Mouse (Mus musculus) erythroblast, adult 5-6 weeks (primary cell): ENCODE data around the gene Fam222b. TPM values are rescaled to one million over a fixed set of nuclear protein-coding genes. Genes with fewer than 3 reads are reported as not detected.

ENCODE experiments used
- ATAC-seq: replicated peaks from 2 replicates; pipeline ENCODE4 v1.8.0; 2016; ENCODE audit warnings: moderate number of reproducible peaks, mild to moderate bottlenecking, moderate TSS enrichment, inconsistent platforms; ENCODE audit not compliant: poor library complexity, low FRiP score, severe bottlenecking
- total RNA-seq, 2 experiments: library from RNA; stranded (forward) in 1 of 2; stranded (reverse) in 1 of 2; fragments of 150-400 nt in 1 of 2; fragments of 200-764, 138-1000 nt in 1 of 2; gene quantifications; 2 replicates each; pipeline versions ENCODE4 v1.2.3 to v1.2.4; 2015 to 2017; ENCODE audit warnings: low replicate concordance in 2 of 2

The Fam222b gene
- total RNA-seq, 2 experiments from 2014 or later: 3.7 to 14.8 TPM

DNA sequence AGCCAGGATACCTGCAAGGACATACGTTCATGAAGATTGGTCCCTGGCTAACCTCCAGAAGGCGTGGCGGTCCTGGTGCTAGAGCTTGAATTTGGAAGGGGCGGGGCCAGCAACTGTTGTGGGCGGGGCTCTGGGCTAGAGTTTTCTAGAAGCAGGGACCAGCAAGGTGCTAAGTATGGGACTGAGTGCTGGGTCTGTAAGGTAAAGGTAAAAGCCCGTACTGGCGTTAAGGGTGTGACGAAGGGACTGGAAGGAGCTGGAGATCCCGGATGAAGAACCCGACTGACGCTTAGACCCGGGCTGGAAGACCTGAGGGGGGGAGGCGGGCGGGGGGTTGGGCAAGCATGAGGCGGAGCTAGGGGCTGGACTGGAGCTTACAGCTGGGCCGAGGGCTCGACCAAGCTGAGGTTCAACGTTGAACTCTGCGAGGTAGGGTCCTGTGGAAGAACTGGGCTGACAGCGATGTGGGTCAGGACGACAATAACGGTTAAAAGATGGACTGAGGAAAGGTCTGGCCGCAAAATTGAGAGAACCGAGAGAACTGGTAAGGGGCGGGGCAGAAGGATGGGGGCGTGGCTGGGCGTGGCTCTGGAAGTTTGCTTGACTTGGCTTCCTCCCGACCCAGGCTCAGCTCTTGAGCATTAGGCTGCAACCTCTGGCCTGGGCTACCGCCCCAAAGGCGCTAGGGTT lies 100.1 kb downstream of the Fam222b start:
- ATAC-seq: peak; percentile 80

DNA sequence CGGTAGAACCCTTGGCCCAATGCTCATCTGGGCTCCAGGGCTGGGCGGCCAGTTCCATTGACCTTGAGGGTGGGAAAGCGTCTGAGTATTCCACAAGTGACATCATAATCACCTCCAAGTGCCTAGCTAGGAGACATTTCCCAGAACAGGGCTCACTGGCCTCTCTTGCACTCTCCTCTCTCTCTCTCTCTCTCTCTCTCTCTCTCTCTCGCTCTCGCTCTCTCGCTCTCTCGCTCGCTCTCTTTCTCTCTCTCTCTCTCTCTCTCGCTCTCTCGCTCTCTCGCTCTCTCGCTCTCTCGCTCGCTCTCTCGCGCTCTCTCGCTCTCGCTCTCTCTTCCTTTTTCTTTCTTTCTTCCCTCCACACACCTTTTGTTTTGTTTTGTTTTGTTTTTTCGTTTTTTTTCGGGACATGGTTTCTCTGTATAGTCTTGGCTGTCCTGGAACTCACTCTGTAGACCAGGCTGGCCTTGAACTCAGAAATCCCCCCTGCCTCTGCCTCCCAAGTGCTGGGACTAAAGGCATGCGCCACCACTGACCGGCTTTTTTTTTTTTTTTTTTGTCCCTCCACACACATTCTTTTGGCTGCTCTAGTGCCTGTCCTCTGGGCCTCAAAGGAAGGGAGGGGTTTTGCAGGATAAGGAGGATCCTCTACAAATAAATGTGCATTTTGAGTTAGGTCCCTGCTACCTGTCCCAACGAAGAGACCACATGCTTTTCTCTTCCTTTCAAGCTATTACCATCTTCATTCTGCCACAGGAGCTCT lies 100.8 kb downstream of the Fam222b start:
- no peak for ATAC-seq

DNA sequence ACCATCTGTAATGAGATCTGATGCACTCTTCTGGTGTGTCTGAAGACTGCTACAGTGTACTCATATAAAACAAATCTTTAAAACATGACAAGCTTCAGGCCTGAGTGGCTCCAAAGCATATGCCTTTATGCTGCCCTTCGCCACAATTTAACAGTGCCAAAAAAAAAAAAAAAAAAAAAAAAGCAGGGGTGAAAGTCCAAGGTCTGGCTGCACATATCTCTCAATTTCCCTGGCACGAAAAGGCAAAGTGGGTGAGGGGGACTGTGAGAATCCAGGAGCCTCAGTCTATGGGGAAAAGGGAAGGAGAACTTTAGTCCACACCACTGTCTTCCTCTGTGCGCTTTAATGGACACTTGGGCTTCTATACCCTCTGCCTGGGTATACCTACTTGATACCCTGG lies 107.9 kb downstream of the Fam222b start:
- ATAC-seq: no peak

DNA sequence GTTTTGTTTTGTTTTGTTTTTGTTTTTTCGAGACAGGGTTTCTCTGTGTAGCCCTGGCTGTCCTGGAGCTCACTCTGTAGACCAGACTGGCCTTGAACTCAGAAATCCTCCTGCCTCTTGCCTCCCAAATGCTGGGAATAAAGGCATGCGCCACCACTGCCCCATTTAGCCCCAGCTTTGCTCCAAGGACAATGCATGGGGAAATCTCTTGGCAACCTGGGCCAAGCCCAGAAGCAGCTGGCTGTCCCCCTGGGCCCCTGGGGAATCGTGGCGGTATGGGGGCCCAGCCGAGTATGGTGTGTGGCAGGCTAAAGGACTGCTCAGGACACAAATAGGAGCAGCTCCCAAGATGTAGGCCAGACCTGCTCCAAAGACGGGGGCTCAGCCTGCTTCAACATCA lies 109.8 kb downstream of the Fam222b start:
- ATAC-seq: no peak

DNA sequence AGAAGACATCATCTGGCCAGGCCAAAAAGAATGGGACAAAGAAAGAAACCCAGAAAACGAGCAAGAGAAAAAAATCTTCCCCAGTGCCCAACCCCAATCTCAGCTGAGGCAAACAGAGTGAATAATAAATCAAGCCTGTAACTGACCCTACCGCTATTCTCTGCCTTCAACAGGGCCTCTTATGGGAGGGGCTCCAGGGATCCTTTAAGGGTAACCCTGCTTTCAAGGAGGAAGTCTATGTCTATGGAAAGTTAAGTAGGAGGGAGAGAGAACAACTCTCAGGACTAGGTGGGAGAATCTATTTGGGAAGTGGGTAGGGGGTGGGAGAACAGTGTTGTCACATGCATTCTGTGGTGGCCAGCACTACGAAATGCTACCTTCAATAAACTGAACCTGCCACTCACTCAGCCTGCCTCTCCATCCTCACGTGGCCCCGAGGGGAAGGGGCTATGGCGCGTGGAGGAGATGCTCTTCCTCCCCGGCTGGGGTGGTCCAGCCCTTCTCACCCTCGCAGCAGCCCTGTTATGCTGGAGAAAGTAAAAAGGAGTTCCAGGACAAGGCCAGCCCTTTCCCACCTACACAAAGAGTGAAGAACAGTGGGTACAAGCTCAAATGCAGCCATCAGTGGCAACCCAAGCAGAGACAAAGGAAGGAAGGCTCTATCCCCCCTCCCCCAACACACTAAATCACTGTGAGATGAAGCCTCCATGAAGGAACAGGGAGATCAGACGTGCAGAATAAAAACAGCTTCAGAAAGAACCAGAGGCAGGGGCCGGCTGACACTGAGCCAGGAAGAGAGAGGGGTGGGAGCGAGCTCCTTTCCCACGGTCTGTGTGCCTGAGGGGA lies 111.1 kb downstream of the Fam222b start:
- ATAC-seq: no peak

Other genes with a start within 250 kb of the Fam222b start
- gene Pipox, start 200.6 kb upstream of the Fam222b start, total RNA-seq (2015; ENCODE audit: low replicate concordance): not detected in 2 replicates
- gene Pipox, start 200.6 kb upstream of the Fam222b start, total RNA-seq (2017; ENCODE audit: low replicate concordance): not detected in 2 replicates
- not detected in 2 replicates for gene Sez6, start 163.9 kb upstream of the Fam222b start, total RNA-seq (2015; ENCODE audit: low replicate concordance)
- not detected in 2 replicates for gene Sez6, start 163.9 kb upstream of the Fam222b start, total RNA-seq (2017; ENCODE audit: low replicate concordance)
- gene Phf12, start 111.9 kb upstream of the Fam222b start, total RNA-seq (2015; ENCODE audit: low replicate concordance): 19.9 and 24.2 TPM in 2 replicates
- gene Phf12, start 111.9 kb upstream of the Fam222b start, total RNA-seq (2017; ENCODE audit: low replicate concordance): 9.8 and 11.5 TPM in 2 replicates
- gene Dhrs13, start 62.4 kb upstream of the Fam222b start, total RNA-seq (2015; ENCODE audit: low replicate concordance): 3.1 and 6.0 TPM in 2 replicates
- 1.5 and 3.6 TPM in 2 replicates for gene Dhrs13, start 62.4 kb upstream of the Fam222b start, total RNA-seq (2017; ENCODE audit: low replicate concordance)
- 14.2 and 31.5 TPM in 2 replicates for gene Flot2, start 56.7 kb upstream of the Fam222b start, total RNA-seq (2015; ENCODE audit: low replicate concordance)
- gene Flot2, start 56.7 kb upstream of the Fam222b start, total RNA-seq (2017; ENCODE audit: low replicate concordance): 22.5 and 24.7 TPM in 2 replicates
- gene Eral1, start 14.3 kb upstream of the Fam222b start, total RNA-seq (2015; ENCODE audit: low replicate concordance): 3.7 and 7.7 TPM in 2 replicates
- gene Eral1, start 14.3 kb upstream of the Fam222b start, total RNA-seq (2017; ENCODE audit: low replicate concordance): 3.9 and 7.0 TPM in 2 replicates
- 2.1 and 3.6 TPM in 2 replicates for gene Traf4, start 70.9 kb downstream of the Fam222b start, total RNA-seq (2015; ENCODE audit: low replicate concordance)
- gene Traf4, start 70.9 kb downstream of the Fam222b start, total RNA-seq (2017; ENCODE audit: low replicate concordance): 3.2 and 3.5 TPM in 2 replicates
- 9.6 and 12.1 TPM in 2 replicates for gene Nek8, start 82.0 kb downstream of the Fam222b start, total RNA-seq (2015; ENCODE audit: low replicate concordance)
- 5.7 and 16.7 TPM in 2 replicates for gene Nek8, start 82.0 kb downstream of the Fam222b start, total RNA-seq (2017; ENCODE audit: low replicate concordance)
- 69.0 and 77.1 TPM in 2 replicates for gene Tlcd1, start 82.1 kb downstream of the Fam222b start, total RNA-seq (2015; ENCODE audit: low replicate concordance)
- 96.9 and 181 TPM in 2 replicates for gene Tlcd1, start 82.1 kb downstream of the Fam222b start, total RNA-seq (2017; ENCODE audit: low replicate concordance)
- 792 and 815 TPM in 2 replicates for gene Rpl23a, start 88.9 kb downstream of the Fam222b start, total RNA-seq (2015; ENCODE audit: low replicate concordance)
- gene Rpl23a, start 88.9 kb downstream of the Fam222b start, total RNA-seq (2017; ENCODE audit: low replicate concordance): 585 and 685 TPM in 2 replicates
- 7.9 TPM in 1 of 2 replicates, not detected in the other for gene Rab34, start 93.8 kb downstream of the Fam222b start, total RNA-seq (2015; ENCODE audit: low replicate concordance)
- gene Rab34, start 93.8 kb downstream of the Fam222b start, total RNA-seq (2017; ENCODE audit: low replicate concordance): 1.3 and 9.9 TPM in 2 replicates
- 1.5 TPM in 1 of 2 replicates, not detected in the other for gene Proca1, start 98.7 kb downstream of the Fam222b start, total RNA-seq (2015; ENCODE audit: low replicate concordance)
- not detected in 2 replicates for gene Proca1, start 98.7 kb downstream of the Fam222b start, total RNA-seq (2017; ENCODE audit: low replicate concordance)
- 18.8 and 19.4 TPM in 2 replicates for gene Sdf2, start 151.1 kb downstream of the Fam222b start, total RNA-seq (2015; ENCODE audit: low replicate concordance)
- 16.7 and 25.2 TPM in 2 replicates for gene Sdf2, start 151.1 kb downstream of the Fam222b start, total RNA-seq (2017; ENCODE audit: low replicate concordance)
- 9.0 and 14.8 TPM in 2 replicates for gene Supt6, start 151.3 kb downstream of the Fam222b start, total RNA-seq (2015; ENCODE audit: low replicate concordance)
- gene Supt6, start 151.3 kb downstream of the Fam222b start, total RNA-seq (2017; ENCODE audit: low replicate concordance): 17.5 and 22.7 TPM in 2 replicates
- gene 2610507B11Rik, start 167.1 kb downstream of the Fam222b start, total RNA-seq (2015; ENCODE audit: low replicate concordance): 17.3 and 36.3 TPM in 2 replicates
- gene 2610507B11Rik, start 167.1 kb downstream of the Fam222b start, total RNA-seq (2017; ENCODE audit: low replicate concordance): 23.6 and 33.3 TPM in 2 replicates
- gene BC030499, start 196.2 kb downstream of the Fam222b start, total RNA-seq (2015; ENCODE audit: low replicate concordance): not detected in 2 replicates
- gene BC030499, start 196.2 kb downstream of the Fam222b start, total RNA-seq (2017; ENCODE audit: low replicate concordance): 0.43 TPM in 1 of 2 replicates, not detected in the other
- gene Spag5, start 206.9 kb downstream of the Fam222b start, total RNA-seq (2015; ENCODE audit: low replicate concordance): 12.3 and 20.3 TPM in 2 replicates
- gene Spag5, start 206.9 kb downstream of the Fam222b start, total RNA-seq (2017; ENCODE audit: low replicate concordance): 40.4 and 60.1 TPM in 2 replicates
- gene Aldoc, start 228.3 kb downstream of the Fam222b start, total RNA-seq (2015; ENCODE audit: low replicate concordance): not detected in 2 replicates
- gene Aldoc, start 228.3 kb downstream of the Fam222b start, total RNA-seq (2017; ENCODE audit: low replicate concordance): 0.28 TPM in 1 of 2 replicates, not detected in the other
- 3.3 and 10.0 TPM in 2 replicates for gene Pigs, start 233.8 kb downstream of the Fam222b start, total RNA-seq (2015; ENCODE audit: low replicate concordance)
- gene Pigs, start 233.8 kb downstream of the Fam222b start, total RNA-seq (2017; ENCODE audit: low replicate concordance): 2.5 and 3.6 TPM in 2 replicates
- 17.1 and 20.9 TPM in 2 replicates for gene Unc119, start 248.8 kb downstream of the Fam222b start, total RNA-seq (2015; ENCODE audit: low replicate concordance)
- 9.6 and 15.0 TPM in 2 replicates for gene Unc119, start 248.8 kb downstream of the Fam222b start, total RNA-seq (2017; ENCODE audit: low replicate concordance)